In the genomic region with DNA sequence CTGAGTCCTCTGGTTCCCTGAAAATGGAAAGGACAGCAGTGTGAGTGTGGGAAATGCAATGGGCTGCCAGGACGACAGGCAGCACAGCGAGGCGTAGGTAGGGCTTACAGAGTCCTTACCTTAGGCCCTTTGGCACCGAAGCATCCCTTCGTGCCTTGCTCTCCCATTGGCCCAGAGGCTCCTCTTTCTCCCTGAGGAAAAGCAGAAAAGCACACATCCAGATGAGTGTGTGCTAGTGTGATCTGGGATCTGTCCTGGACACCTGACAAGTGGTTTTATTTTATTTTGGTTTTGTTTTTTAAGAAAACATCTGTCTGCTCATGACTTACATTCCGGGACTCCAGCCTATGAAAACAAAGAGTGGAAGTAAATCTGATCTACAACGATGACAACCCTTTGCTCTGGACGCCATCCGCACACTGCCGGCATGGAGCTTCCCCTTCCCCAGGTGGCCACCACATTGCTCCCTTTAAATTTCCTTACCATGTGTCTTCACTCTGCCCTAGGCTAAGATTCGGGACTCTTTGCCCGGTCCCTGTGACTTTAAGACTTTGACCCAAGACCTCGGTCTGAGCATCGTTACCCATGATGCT, we compare ENCODE assay signal across 19 mouse cellular contexts.
DNase-seq lines count a peak whose midpoint lies in the region; ATAC-seq and TF ChIP-seq lines count a peak whose summit lies in the region.
"Had no signal": no experiment of that assay in that cellular context is flagged by ENCODE, and none has a peak within 500 bp of the region (broad histone marks: within the 10 kb centered on the region; RNA-seq: fewer than 3 reads in every experiment).

No protein-coding gene starts in this region.

- no peak overlapping the region for H3K9ac ChIP-seq in heart, embryonic 11.5 days (ENCODE audit: low read depth, low read length)
- H3K9ac ChIP-seq in kidney, embryonic 14.5 days (ENCODE audit: low read depth, low read length) = no peak overlapping the region
- no peak overlapping the region for H3K9ac ChIP-seq in limb, embryonic 14.5 days (ENCODE audit: low read depth, low read length, severe bottlenecking)
- no peak overlapping the region for H3K9ac ChIP-seq in hindbrain, embryonic 14.5 days
- H3K9ac ChIP-seq: forebrain, embryonic 12.5 days; hindbrain, embryonic 15.5 days; limb, embryonic 15.5 days had no signal

- 0 out of 2 replicates have a peak, but pooled peaks have one; percentile 42 for ATAC-seq in heart, embryonic 11.5 days (replicated peaks; ENCODE audit: insufficient number of reproducible peaks, low FRiP score, low TSS enrichment)
- ATAC-seq in kidney, embryonic 14.5 days (ENCODE audit: low FRiP score, low TSS enrichment) = peak; percentile 71
- no peak for ATAC-seq in limb, embryonic 14.5 days (ENCODE audit: low FRiP score, low read depth)
- ATAC-seq in hindbrain, embryonic 14.5 days (ENCODE audit: low FRiP score) = no peak
- ATAC-seq: intestine, embryonic 16.5 days; midbrain, embryonic 16.5 days had no signal

- intact Hi-C loops in heart, postnatal 25 days (cut with DNase I) = no loop called here
- intact Hi-C loops in left cerebral cortex, postnatal 25 days (cut with DNase I) = no loop called here

- H3K36me3 ChIP-seq in heart, embryonic 11.5 days (ENCODE audit: control insufficient read depth, insufficient read depth, low read length) = no peaks in the 10 kb centered on the region
- H3K36me3 ChIP-seq in kidney, embryonic 14.5 days (ENCODE audit: control insufficient read depth, insufficient read depth, low read length) = no peaks in the 10 kb centered on the region
- no peaks in the 10 kb centered on the region for H3K36me3 ChIP-seq in limb, embryonic 14.5 days (ENCODE audit: control insufficient read depth, insufficient read depth, low read length)
- no peaks in the 10 kb centered on the region for H3K36me3 ChIP-seq in hindbrain, embryonic 14.5 days (replicated peaks; ENCODE audit: control insufficient read depth, insufficient read depth)
- H3K36me3 ChIP-seq: forebrain, embryonic 12.5 days; hindbrain, embryonic 15.5 days; limb, embryonic 15.5 days had no signal

- no peaks in the 10 kb centered on the region for H3K9me3 ChIP-seq in heart, embryonic 11.5 days (replicated peaks; ENCODE audit: control insufficient read depth, low read length)
- H3K9me3 ChIP-seq in kidney, embryonic 14.5 days (ENCODE audit: control insufficient read depth, low read length) = no peaks in the 10 kb centered on the region
- no peaks in the 10 kb centered on the region for H3K9me3 ChIP-seq in limb, embryonic 14.5 days (ENCODE audit: control insufficient read depth, low read length)
- no peaks in the 10 kb centered on the region for H3K9me3 ChIP-seq in hindbrain, embryonic 14.5 days (ENCODE audit: control insufficient read depth, low read length)
- H3K9me3 ChIP-seq: forebrain, embryonic 12.5 days; hindbrain, embryonic 15.5 days; limb, embryonic 15.5 days had no signal

- TF ChIP-seq POLR2A in limb, embryonic 14.5 days (IDR thresholded peaks at IDR 0.05; ENCODE audit: borderline replicate concordance, extremely low read depth, insufficient read depth, insufficient read length) = no peak

- no peak overlapping the region for H3K4me3 ChIP-seq in heart, embryonic 11.5 days (ENCODE audit: low read depth, low read length)
- no peak overlapping the region for H3K4me3 ChIP-seq in kidney, embryonic 14.5 days (ENCODE audit: low read length)
- no peak overlapping the region for H3K4me3 ChIP-seq in limb, embryonic 14.5 days (replicated peaks; ENCODE audit: low read length)
- H3K4me3 ChIP-seq in hindbrain, embryonic 14.5 days (replicated peaks; ENCODE audit: low read length) = no peak overlapping the region
- H3K4me3 ChIP-seq: forebrain, embryonic 12.5 days; hindbrain, embryonic 15.5 days; limb, embryonic 15.5 days had no signal

- H3K4me1 ChIP-seq in heart, embryonic 11.5 days (ENCODE audit: control insufficient read depth, insufficient read depth, low read length) = no peaks in the 10 kb centered on the region
- H3K4me1 ChIP-seq in kidney, embryonic 14.5 days (ENCODE audit: control insufficient read depth, insufficient read depth, low read length) = 0 out of 2 replicates have a peak, but pooled peaks cover 4% of the 10 kb centered on the region
- no peaks in the 10 kb centered on the region for H3K4me1 ChIP-seq in limb, embryonic 14.5 days (ENCODE audit: control insufficient read depth, insufficient read depth, low read length)
- H3K4me1 ChIP-seq in hindbrain, embryonic 14.5 days (replicated peaks; ENCODE audit: control insufficient read depth, insufficient read depth, low read length) = no peaks in the 10 kb centered on the region
- H3K4me1 ChIP-seq: forebrain, embryonic 12.5 days; hindbrain, embryonic 15.5 days; limb, embryonic 15.5 days had no signal

- no peak overlapping the region for H3K4me2 ChIP-seq in heart, embryonic 11.5 days
- H3K4me2 ChIP-seq in kidney, embryonic 14.5 days (replicated peaks; ENCODE audit: low read depth, low read length) = no peak overlapping the region
- no peak overlapping the region for H3K4me2 ChIP-seq in limb, embryonic 14.5 days (replicated peaks; ENCODE audit: low read depth, low read length, severe bottlenecking)
- no peak overlapping the region for H3K4me2 ChIP-seq in hindbrain, embryonic 14.5 days (replicated peaks)
- H3K4me2 ChIP-seq: forebrain, embryonic 12.5 days; hindbrain, embryonic 15.5 days; limb, embryonic 15.5 days had no signal

- no peak overlapping the region for H3K27ac ChIP-seq in heart, embryonic 11.5 days (ENCODE audit: low read depth, low read length)
- H3K27ac ChIP-seq in kidney, embryonic 14.5 days (ENCODE audit: low read depth, low read length) = no peak overlapping the region; the same call in 1 of the 2 replicates
- no peak overlapping the region for H3K27ac ChIP-seq in limb, embryonic 14.5 days (replicated peaks; ENCODE audit: low read depth, low read length)
- H3K27ac ChIP-seq in hindbrain, embryonic 14.5 days = no peak overlapping the region
- H3K27ac ChIP-seq: forebrain, embryonic 12.5 days; hindbrain, embryonic 15.5 days; limb, embryonic 15.5 days had no signal

- DNase-seq in embryo, embryonic 10.5 days (ENCODE audit: low spot score) = peak; percentile 16
- DNase-seq in embryo, embryonic 9.5 days (ENCODE audit: extremely low spot score) = no peak
- no peak for DNase-seq in heart, postnatal 25 days (ENCODE audit: low spot score)
- peak; percentile 24 for DNase-seq in limb, embryonic 14.5 days (ENCODE audit: low spot score)
- DNase-seq in left cerebral cortex, postnatal 25 days (ENCODE audit: low spot score in 2 of 2) = no peak
- no peak for DNase-seq in hindbrain, embryonic 14.5 days (ENCODE audit: low spot score)
- DNase-seq: cerebellum, adult 18-20 months; layer of hippocampus, adult 9-11 months; lung, postnatal 10 days; right cerebral cortex, adult 18-20 months; spleen, adult 18-20 months; thymus, adult 2 months had no signal

- 80% methylated on average over 14 of the region's 14 CpGs for WGBS in heart, embryonic 11.5 days (ENCODE audit: insufficient replicate concordance)
- 48% methylated on average over 14 of the region's 14 CpGs for WGBS in kidney, embryonic 14.5 days
- 73% methylated on average over 14 of the region's 14 CpGs for WGBS in limb, embryonic 14.5 days
- 91% methylated on average over 14 of the region's 14 CpGs for WGBS in hindbrain, embryonic 14.5 days

- no peaks in the 10 kb centered on the region for H3K27me3 ChIP-seq in heart, embryonic 11.5 days (ENCODE audit: control insufficient read depth, insufficient read depth, low read length)
- H3K27me3 ChIP-seq in kidney, embryonic 14.5 days (ENCODE audit: control insufficient read depth, insufficient read depth, low read length) = no peaks in the 10 kb centered on the region
- H3K27me3 ChIP-seq in limb, embryonic 14.5 days (ENCODE audit: control insufficient read depth, insufficient read depth, low read length) = no peaks in the 10 kb centered on the region
- H3K27me3 ChIP-seq in hindbrain, embryonic 14.5 days (ENCODE audit: control insufficient read depth, insufficient read depth, low read length) = no peaks in the 10 kb centered on the region
- H3K27me3 ChIP-seq: forebrain, embryonic 12.5 days; hindbrain, embryonic 15.5 days; limb, embryonic 15.5 days had no signal

Comparison
In these comparisons a context has a peak if more than half of its experiments do, and no peak if none do; other contexts are left out.
1. DNase-seq: peak in embryo, embryonic 10.5 days (single experiment) and limb, embryonic 14.5 days (single experiment); none in embryo, embryonic 9.5 days (single experiment), heart, postnatal 25 days (single experiment), left cerebral cortex, postnatal 25 days (0 of 2) and hindbrain, embryonic 14.5 days (single experiment).
2. ATAC-seq: peak in heart, embryonic 11.5 days (single experiment) and kidney, embryonic 14.5 days (single experiment); none in limb, embryonic 14.5 days (single experiment) and hindbrain, embryonic 14.5 days (single experiment).